Mouse (Mus musculus) hindlimb bud, embryonic 11.5 days (tissue): ENCODE measurements around the gene Disc1.

Experiments used
- DNase-seq: peaks from one replicate; pipeline ENCODE4 v3.0.0-alpha.2; 2012; ENCODE audit warnings: low read depth, low spot score; ENCODE audit errors: extremely low spot score

Gene Disc1

GRCm38 (mm10) chr8:125255006-125255685 lies 201.2 kb downstream of the Disc1 start:
- no peak for DNase-seq

GRCm38 (mm10) chr8:125257660-125258059 lies 203.7 kb downstream of the Disc1 start:
- DNase-seq: no peak

GRCm38 (mm10) chr8:125258806-125259500 lies 205.0 kb downstream of the Disc1 start:
- DNase-seq: no peak

- DNase-seq: no peak
Observed at GRCm38 (mm10) chr8:125268181-125268705, 214.2 kb downstream of the Disc1 start.

- DNase-seq: no peak
Observed at GRCm38 (mm10) chr8:125270292-125270691, 216.3 kb downstream of the Disc1 start.

GRCm38 (mm10) chr8:125271357-125271756 lies 217.4 kb downstream of the Disc1 start:
- no peak for DNase-seq

GRCm38 (mm10) chr8:125272089-125272866 lies 218.3 kb downstream of the Disc1 start:
- DNase-seq: no peak

GRCm38 (mm10) chr8:125277071-125277682 lies 223.2 kb downstream of the Disc1 start:
- DNase-seq: peak; percentile 24

GRCm38 (mm10) chr8:125279156-125279555 lies 225.2 kb downstream of the Disc1 start:
- DNase-seq: no peak

GRCm38 (mm10) chr8:125279892-125280291 lies 225.9 kb downstream of the Disc1 start:
- DNase-seq: peak; percentile 12

- DNase-seq: no peak
Observed at GRCm38 (mm10) chr8:125282531-125282930, 228.5 kb downstream of the Disc1 start.

GRCm38 (mm10) chr8:125283542-125283941 lies 229.5 kb downstream of the Disc1 start:
- DNase-seq: no peak

GRCm38 (mm10) chr8:125284875-125285274 lies 230.9 kb downstream of the Disc1 start:
- no peak for DNase-seq

- DNase-seq: no peak
Observed at GRCm38 (mm10) chr8:125285391-125285790, 231.4 kb downstream of the Disc1 start.

GRCm38 (mm10) chr8:125285966-125286681 lies 232.1 kb downstream of the Disc1 start:
- no peak for DNase-seq

GRCm38 (mm10) chr8:125287311-125287710 lies 233.3 kb downstream of the Disc1 start:
- no peak for DNase-seq

- DNase-seq: no peak
Observed at GRCm38 (mm10) chr8:125287841-125288341, 233.9 kb downstream of the Disc1 start.

GRCm38 (mm10) chr8:125291506-125291905 lies 237.5 kb downstream of the Disc1 start:
- DNase-seq: no peak

- DNase-seq: no peak
Observed at GRCm38 (mm10) chr8:125291932-125292717, 238.1 kb downstream of the Disc1 start.
